Mouse (Mus musculus): ENCODE results near the gene Gpsm3. TPM values are rescaled to one million over a fixed set of nuclear protein-coding genes. Genes with fewer than 3 reads are reported as not detected.
A peak's percentile ranks its signal among the peaks of the same experiment; 100 is the strongest.

Gpsm3 gene
- polyA plus RNA-seq, 1 experiment = 4.2 TPM

DNA sequence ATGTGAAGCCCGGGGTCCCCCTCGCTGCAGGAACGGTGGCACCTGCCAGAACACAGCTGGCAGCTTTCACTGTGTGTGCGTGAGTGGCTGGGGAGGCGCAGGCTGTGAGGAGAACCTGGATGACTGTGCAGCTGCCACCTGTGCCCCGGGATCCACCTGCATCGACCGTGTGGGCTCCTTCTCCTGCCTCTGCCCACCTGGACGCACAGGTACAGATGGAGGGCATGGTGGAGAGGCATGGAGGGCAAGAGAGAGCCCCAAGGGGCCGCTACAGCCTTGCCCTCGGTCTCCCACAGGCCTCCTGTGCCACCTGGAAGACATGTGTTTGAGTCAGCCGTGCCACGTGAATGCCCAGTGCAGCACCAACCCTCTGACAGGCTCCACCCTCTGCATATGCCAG is 21.2 kb upstream of the Gpsm3 start:
- TF ChIP-seq EP300 (IDR thresholded peaks at IDR 0.05; ENCODE audit: insufficient read depth, low read depth, low read length) = no peak
- TF ChIP-seq POLR2A (IDR thresholded peaks at IDR 0.05; ENCODE audit: insufficient read depth, low read length) = no peak
- no peak for TF ChIP-seq CTCF (IDR thresholded peaks at IDR 0.05; ENCODE audit: low read depth, low read length)
- H3K27ac ChIP-seq (ENCODE audit: insufficient read depth, low read length) = no peak overlapping the region
- H3K36me3 ChIP-seq (ENCODE audit: control insufficient read depth, insufficient read depth, low read length, poor library complexity, severe bottlenecking) = no peaks in the 10 kb centered on the region
- no peak overlapping the region for H3K9ac ChIP-seq (ENCODE audit: low read depth, poor library complexity, severe bottlenecking)
- H3K27me3 ChIP-seq (ENCODE audit: control insufficient read depth, insufficient read depth, low read length, poor library complexity, severe bottlenecking) = no peaks in the 10 kb centered on the region
- no peaks in the 10 kb centered on the region for H3K9me3 ChIP-seq (replicated peaks; ENCODE audit: control insufficient read depth, insufficient read depth, low read length, poor library complexity, severe bottlenecking)
- H3K4me1 ChIP-seq (ENCODE audit: control insufficient read depth, insufficient read depth, low read length) = peaks cover 6% of the 10 kb centered on the region
- H3K4me3 ChIP-seq (ENCODE audit: low read depth, low read length) = no peak overlapping the region

DNA sequence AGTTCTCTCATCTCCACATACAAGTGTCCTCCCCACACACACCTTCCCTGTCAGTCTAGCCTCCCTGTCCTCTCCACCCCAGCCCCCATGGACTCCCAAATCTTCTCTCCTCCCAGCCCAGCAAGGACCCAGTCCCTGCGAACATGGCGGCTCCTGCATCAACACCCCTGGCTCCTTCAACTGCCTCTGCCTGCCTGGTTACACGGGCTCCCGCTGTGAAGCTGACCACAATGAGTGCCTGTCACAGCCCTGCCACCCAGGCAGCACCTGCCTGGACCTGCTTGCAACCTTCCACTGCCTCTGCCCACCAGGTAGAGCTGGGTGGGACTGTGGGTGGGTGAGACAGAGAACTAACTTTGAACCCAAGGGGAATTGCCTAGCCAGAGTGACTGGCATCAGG is 19.7 kb upstream of the Gpsm3 start:
- TF ChIP-seq CTCF (IDR thresholded peaks at IDR 0.05; ENCODE audit: low read depth, low read length) (no peak), POLR2A (IDR thresholded peaks at IDR 0.05; ENCODE audit: insufficient read depth, low read length) (no peak), EP300 (IDR thresholded peaks at IDR 0.05; ENCODE audit: insufficient read depth, low read depth, low read length) (no peak)
- H3K9me3 ChIP-seq (replicated peaks; ENCODE audit: control insufficient read depth, insufficient read depth, low read length, poor library complexity, severe bottlenecking) = no peaks in the 10 kb centered on the region
- no peak overlapping the region for H3K4me3 ChIP-seq (ENCODE audit: low read depth, low read length)
- H3K4me1 ChIP-seq (ENCODE audit: control insufficient read depth, insufficient read depth, low read length) = peaks cover 2% of the 10 kb centered on the region
- H3K27ac ChIP-seq (ENCODE audit: insufficient read depth, low read length) = no peak overlapping the region
- no peak overlapping the region for H3K9ac ChIP-seq (ENCODE audit: low read depth, poor library complexity, severe bottlenecking)
- no peaks in the 10 kb centered on the region for H3K36me3 ChIP-seq (ENCODE audit: control insufficient read depth, insufficient read depth, low read length, poor library complexity, severe bottlenecking)
- no peaks in the 10 kb centered on the region for H3K27me3 ChIP-seq (ENCODE audit: control insufficient read depth, insufficient read depth, low read length, poor library complexity, severe bottlenecking)

DNA sequence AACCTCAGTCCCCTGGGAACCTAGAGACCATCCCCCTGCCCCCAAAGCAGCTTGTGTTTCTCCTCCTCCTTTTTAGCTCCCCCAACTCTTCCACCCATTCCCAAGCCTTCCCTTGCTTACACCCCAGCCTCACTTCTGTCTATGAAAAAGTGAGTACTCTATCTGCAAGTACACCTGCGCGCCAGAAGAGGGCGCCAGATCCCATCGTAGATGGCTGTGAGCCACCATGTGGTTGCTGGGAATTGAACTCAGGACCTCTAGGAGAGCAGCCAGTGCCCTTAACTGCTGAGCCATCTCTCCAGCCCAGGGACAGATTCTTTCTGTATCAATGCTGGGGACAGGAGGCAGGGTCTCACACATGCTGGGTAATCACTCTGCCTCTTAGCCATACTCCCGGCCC is 17.7 kb upstream of the Gpsm3 start:
- no peak overlapping the region for H3K27ac ChIP-seq (ENCODE audit: insufficient read depth, low read length)
- H3K9me3 ChIP-seq (replicated peaks; ENCODE audit: control insufficient read depth, insufficient read depth, low read length, poor library complexity, severe bottlenecking) = no peaks in the 10 kb centered on the region
- TF ChIP-seq CTCF (IDR thresholded peaks at IDR 0.05; ENCODE audit: low read depth, low read length) (peak; percentile 84), POLR2A (IDR thresholded peaks at IDR 0.05; ENCODE audit: insufficient read depth, low read length) (no peak), EP300 (IDR thresholded peaks at IDR 0.05; ENCODE audit: insufficient read depth, low read depth, low read length) (no peak)
- H3K36me3 ChIP-seq (ENCODE audit: control insufficient read depth, insufficient read depth, low read length, poor library complexity, severe bottlenecking) = no peaks in the 10 kb centered on the region
- H3K4me1 ChIP-seq (ENCODE audit: control insufficient read depth, insufficient read depth, low read length) = no peaks in the 10 kb centered on the region
- peak overlapping the region; percentile 15 for H3K4me3 ChIP-seq (ENCODE audit: low read depth, low read length)
- H3K27me3 ChIP-seq (ENCODE audit: control insufficient read depth, insufficient read depth, low read length, poor library complexity, severe bottlenecking) = no peaks in the 10 kb centered on the region
- H3K9ac ChIP-seq (ENCODE audit: low read depth, poor library complexity, severe bottlenecking) = no peak overlapping the region

DNA sequence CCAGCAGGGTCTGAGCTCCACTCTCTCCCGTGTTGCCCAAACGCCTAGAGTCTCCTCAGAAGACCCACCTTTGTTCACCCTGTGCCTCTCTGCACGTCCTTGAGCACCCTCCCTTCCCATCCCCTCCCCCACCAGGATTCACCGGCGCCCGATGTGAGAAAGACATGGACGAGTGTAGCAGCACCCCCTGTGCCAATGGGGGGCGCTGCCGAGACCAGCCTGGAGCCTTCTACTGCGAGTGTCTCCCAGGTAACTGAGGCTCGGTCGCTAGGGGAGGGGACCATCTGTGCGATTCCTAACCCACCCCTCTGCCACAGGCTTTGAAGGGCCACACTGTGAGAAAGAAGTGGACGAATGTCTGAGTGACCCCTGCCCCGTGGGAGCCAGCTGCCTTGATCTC is 17.2 kb upstream of the Gpsm3 start:
- H3K9ac ChIP-seq (ENCODE audit: low read depth, poor library complexity, severe bottlenecking) = no peak overlapping the region
- TF ChIP-seq CTCF (IDR thresholded peaks at IDR 0.05; ENCODE audit: low read depth, low read length) (peak; percentile 68), EP300 (IDR thresholded peaks at IDR 0.05; ENCODE audit: insufficient read depth, low read depth, low read length) (no peak)
- peak overlapping the region; percentile 15 for H3K4me3 ChIP-seq (ENCODE audit: low read depth, low read length)
- no peaks in the 10 kb centered on the region for H3K9me3 ChIP-seq (replicated peaks; ENCODE audit: control insufficient read depth, insufficient read depth, low read length, poor library complexity, severe bottlenecking)
- H3K27ac ChIP-seq (ENCODE audit: insufficient read depth, low read length) = no peak overlapping the region
- no peaks in the 10 kb centered on the region for H3K36me3 ChIP-seq (ENCODE audit: control insufficient read depth, insufficient read depth, low read length, poor library complexity, severe bottlenecking)
- H3K4me1 ChIP-seq (ENCODE audit: control insufficient read depth, insufficient read depth, low read length) = no peaks in the 10 kb centered on the region
- no peaks in the 10 kb centered on the region for H3K27me3 ChIP-seq (ENCODE audit: control insufficient read depth, insufficient read depth, low read length, poor library complexity, severe bottlenecking)

DNA sequence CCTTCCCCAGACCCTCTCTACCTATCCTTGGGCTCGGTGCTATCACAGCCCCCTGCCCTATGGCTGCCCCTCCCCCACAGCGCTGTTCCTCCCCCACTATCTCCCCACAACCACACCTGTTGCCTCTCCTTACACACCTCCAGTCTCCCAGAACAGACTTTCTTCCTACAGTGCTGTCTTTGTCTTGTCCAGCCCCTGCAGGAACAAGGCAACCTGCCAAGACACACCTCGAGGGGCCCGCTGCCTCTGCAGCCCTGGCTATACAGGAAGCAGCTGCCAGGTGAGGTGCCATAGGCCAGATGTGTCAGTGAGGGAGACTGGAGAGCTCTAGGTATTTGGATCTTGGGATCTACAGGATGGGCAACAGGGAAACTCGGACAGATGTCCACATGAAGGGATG is 13.0 kb upstream of the Gpsm3 start:
- Histone ChIP-seq H3K9me3 (replicated peaks; ENCODE audit: control insufficient read depth, insufficient read depth, low read length, poor library complexity, severe bottlenecking) (no peaks in the 10 kb centered on the region), H3K27ac (ENCODE audit: insufficient read depth, low read length) (no peak overlapping the region), H3K9ac (ENCODE audit: low read depth, poor library complexity, severe bottlenecking) (no peak overlapping the region), H3K36me3 (ENCODE audit: control insufficient read depth, insufficient read depth, low read length, poor library complexity, severe bottlenecking) (no peaks in the 10 kb centered on the region), H3K27me3 (ENCODE audit: control insufficient read depth, insufficient read depth, low read length, poor library complexity, severe bottlenecking) (no peaks in the 10 kb centered on the region), H3K4me1 (ENCODE audit: control insufficient read depth, insufficient read depth, low read length) (no peaks in the 10 kb centered on the region), H3K4me3 (ENCODE audit: low read depth, low read length) (no peak overlapping the region)
- no peak for TF ChIP-seq POLR2A (IDR thresholded peaks at IDR 0.05; ENCODE audit: insufficient read depth, low read length)
- no peak for TF ChIP-seq EP300 (IDR thresholded peaks at IDR 0.05; ENCODE audit: insufficient read depth, low read depth, low read length)
- TF ChIP-seq CTCF (IDR thresholded peaks at IDR 0.05; ENCODE audit: low read depth, low read length) = no peak

DNA sequence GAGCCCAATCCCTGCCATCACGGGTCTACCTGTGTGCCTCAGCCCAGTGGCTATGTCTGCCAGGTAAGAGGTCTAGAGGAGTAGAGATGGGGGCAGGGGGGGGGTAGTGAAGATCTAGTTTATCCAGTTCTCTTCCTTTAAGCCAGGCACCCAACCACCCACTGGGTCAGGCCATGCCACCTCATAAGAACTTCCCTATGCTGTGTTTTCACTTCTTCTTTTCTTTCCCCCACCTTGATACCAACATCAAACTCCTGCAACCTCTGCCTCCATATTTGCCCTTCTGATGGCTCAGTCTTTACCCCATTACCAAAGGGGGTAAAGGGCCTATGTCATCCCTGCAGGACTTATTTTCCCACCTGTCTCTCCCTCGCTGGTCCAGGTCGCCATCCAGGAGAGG is 11.5 kb upstream of the Gpsm3 start:
- TF ChIP-seq CTCF (IDR thresholded peaks at IDR 0.05; ENCODE audit: low read depth, low read length) (no peak), POLR2A (IDR thresholded peaks at IDR 0.05; ENCODE audit: insufficient read depth, low read length) (no peak), EP300 (IDR thresholded peaks at IDR 0.05; ENCODE audit: insufficient read depth, low read depth, low read length) (no peak)
- Histone ChIP-seq H3K27ac (ENCODE audit: insufficient read depth, low read length) (no peak overlapping the region), H3K27me3 (ENCODE audit: control insufficient read depth, insufficient read depth, low read length, poor library complexity, severe bottlenecking) (no peaks in the 10 kb centered on the region), H3K4me3 (ENCODE audit: low read depth, low read length) (no peak overlapping the region), H3K9ac (ENCODE audit: low read depth, poor library complexity, severe bottlenecking) (no peak overlapping the region), H3K4me1 (ENCODE audit: control insufficient read depth, insufficient read depth, low read length) (no peaks in the 10 kb centered on the region), H3K9me3 (replicated peaks; ENCODE audit: control insufficient read depth, insufficient read depth, low read length, poor library complexity, severe bottlenecking) (no peaks in the 10 kb centered on the region), H3K36me3 (ENCODE audit: control insufficient read depth, insufficient read depth, low read length, poor library complexity, severe bottlenecking) (no peaks in the 10 kb centered on the region)

All from ES-Bruce4 (cell line).